Mouse (Mus musculus) heart, postnatal 10 days (tissue): ENCODE data around the gene Ubl7. TPM values are rescaled to one million over a fixed set of nuclear protein-coding genes. Genes with fewer than 3 reads are reported as not detected.

Experiments
- DNase-seq, 2 experiments: peaks; one replicate each; pipeline ENCODE4 v3.0.0; 2021
- intact Hi-C: fragments of 180-260 bp; cut with DNase I; formaldehyde crosslinking; loops from one replicate; pipeline ENCODE4 v1.15.1; 2025
- total RNA-seq, 2 experiments: library from RNA; stranded (reverse); gene quantifications; 2 replicates each; pipeline ENCODE4 v1.2.3; 2021

The Ubl7 gene
- total RNA-seq, 2 experiments from 2014 or later: 69.4 to 81.8 TPM

DNA sequence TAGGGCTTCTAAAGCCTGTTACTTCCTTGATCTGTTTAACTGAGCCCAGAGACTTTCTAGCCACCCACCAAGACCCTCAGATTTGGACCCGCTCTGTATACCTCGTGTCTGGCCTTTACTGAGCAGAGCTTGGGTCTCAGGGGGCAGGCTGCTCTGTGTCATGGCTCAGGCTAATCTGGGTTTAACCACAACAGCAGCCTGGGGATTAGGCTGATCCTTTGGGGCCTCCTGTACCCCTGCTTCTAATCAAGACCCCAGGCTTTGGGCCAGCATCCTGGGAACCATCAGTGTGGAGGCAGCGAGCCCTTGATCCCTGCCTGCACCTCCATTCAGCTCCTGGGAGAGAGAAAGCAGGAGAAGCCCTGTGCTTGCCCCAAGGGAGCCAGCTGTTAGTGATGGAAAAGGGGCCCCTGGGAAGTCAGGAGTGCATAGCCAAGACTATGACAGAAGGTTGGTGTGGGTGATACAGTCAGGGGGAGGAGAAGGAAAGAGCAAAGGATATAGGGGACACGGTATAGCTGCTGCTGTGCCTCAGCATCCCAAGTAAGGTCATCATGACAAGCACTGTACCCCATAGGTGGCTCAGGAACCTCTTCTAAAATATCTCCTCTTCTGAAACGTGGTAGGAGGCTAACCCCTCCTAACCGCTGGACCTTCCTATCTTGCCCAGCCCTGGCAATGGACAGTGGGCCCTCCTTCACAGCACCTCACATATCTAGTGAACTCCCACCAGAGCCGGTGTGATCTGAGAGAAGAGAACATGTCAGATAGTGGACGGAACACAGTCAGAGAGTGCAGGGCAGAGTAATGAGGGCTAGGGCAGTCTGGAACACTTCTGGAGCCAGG, 35.2 kb downstream of the Ubl7 start:
- intact Hi-C loops: loop anchor here (2.0 kb wide), 1 partner anchor 19 kb away; no protein-coding TSS in a partner anchor

DNA sequence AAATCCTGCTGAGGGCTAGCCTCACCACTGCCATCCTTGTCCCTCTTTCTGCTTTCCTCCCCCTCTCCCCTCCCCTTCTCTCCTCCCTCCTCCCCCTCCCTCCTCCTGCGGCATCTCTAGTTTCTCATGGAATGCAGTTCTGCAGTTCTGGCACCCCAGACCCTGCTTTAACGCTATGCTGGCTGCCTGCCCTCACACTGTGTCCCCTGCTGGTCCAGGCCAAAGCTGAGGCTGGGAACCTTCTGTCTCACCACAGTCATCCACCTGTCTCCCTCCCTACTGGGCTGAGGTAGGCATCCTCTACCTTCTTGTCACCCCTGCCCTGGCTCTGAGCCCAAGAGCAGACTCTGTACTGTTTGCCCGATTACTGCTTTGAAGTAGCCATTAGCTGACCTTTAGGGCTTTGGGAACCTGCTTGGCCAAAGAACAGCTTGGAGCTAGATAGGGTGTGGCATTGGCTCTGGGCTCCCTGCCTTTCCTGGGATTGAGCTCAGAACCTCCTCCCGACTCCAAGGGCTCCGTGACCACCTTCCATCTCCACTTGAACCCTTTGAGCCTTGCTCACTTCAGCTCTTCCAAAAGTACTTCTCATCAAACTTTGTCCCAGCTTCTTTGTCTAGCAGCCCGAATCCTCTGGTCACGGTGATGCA, 36.7 kb downstream of the Ubl7 start:
- DNase-seq: no peak
- intact Hi-C loops: no loop called here

More for the DNA sequence above, 35.2 kb downstream of the Ubl7 start:
- no peak for DNase-seq

DNA sequence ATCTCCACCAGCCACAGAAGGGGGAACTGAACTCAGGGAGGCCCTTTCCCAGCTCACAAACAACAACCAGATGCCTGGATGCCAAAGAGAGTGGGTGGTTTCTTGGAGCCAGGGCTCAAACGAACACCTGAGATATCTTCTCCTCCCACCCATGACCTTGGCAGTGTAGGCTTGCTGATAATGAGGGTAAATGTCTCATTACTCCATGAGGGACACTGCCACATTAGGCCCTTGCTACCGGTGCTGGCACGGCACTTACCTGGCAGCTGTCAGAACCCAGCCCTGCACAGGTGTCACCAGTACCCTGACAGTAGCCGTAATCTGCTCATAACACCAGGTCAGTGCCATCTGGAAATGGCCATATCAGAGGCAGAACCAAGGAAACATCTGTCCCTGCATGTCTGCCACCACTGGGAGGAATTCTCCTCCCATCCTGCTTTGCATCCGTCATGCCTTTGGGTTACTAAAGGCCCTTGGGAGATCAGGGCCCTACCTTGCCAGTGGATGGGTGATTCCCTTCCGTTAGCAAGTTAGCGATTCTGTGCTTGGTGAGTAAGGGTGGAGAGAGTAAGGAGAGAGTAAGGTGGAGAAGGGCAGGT, 37.7 kb downstream of the Ubl7 start:
- DNase-seq: no peak
- intact Hi-C loops: no loop called here

DNA sequence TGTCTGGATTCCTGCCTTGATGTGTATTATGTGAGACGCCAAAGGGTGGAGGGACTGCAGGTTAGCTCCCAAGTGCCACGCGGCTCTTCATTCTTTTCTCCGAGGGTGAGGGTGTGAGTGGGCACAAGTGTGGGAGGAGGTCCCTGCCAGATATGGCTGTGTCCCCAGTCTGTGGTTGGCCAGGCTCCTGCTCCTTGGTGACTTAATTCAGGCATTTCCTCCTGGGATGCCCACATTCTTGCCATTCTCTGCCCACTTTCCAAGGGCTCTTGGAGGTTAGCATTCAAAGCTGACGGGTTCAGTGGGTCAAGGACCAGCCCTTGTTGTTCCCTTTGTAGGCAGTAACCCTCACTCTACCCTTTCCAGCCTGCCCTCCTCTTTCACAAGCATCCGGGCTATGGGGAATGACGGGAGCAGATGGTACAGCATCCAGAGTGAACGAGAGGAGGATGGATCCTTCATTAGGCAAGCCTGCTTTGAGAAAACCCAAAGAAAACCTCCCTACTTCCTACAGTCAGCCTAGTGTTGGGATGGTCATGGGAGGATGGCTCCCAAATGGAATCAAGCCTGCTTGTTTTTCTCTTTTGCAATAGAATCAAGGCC, 38.4 kb downstream of the Ubl7 start:
- DNase-seq: no peak
- intact Hi-C loops: no loop called here

- no peak for DNase-seq
- intact Hi-C loops: no loop called here
Observed at GRCm38 (mm10) chr9:57949879-57950278, 39.1 kb downstream of the Ubl7 start.

DNA sequence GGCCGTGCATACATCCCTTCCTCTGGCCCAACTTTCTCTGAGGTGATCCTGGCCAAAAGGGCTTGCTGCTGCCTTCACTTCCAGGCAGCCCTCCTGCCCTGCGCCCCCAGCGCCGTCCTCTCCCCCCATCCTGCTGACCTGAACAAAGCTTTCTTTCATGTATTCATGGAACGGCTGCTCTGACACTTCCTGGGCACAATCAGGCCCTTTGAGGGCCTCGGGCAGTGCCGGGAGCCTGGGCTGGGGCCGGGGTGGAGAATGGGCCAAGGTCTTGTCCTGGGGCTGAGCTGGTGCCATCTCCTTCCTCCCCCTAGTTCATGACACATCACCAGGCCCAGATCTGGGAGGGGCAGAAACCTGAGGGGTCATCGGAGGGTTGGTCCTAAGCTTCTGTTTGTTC, 39.7 kb downstream of the Ubl7 start:
- no peak for DNase-seq
- intact Hi-C loops: no loop called here

GRCm38 (mm10) chr9:57951993-57952392, 41.2 kb downstream of the Ubl7 start:
- intact Hi-C loops: no loop called here
- no peak for DNase-seq

- no peak for DNase-seq
- intact Hi-C loops: no loop called here
Observed at GRCm38 (mm10) chr9:57954962-57955744, 44.4 kb downstream of the Ubl7 start.

GRCm38 (mm10) chr9:57955764-57956163, 45.0 kb downstream of the Ubl7 start:
- DNase-seq: no peak
- intact Hi-C loops: no loop called here

GRCm38 (mm10) chr9:57956196-57956837, 45.5 kb downstream of the Ubl7 start:
- intact Hi-C loops: no loop called here
- DNase-seq: no peak

- intact Hi-C loops: no loop called here
- DNase-seq: no peak
Observed at GRCm38 (mm10) chr9:57956838-57957236, 46.1 kb downstream of the Ubl7 start.

DNA sequence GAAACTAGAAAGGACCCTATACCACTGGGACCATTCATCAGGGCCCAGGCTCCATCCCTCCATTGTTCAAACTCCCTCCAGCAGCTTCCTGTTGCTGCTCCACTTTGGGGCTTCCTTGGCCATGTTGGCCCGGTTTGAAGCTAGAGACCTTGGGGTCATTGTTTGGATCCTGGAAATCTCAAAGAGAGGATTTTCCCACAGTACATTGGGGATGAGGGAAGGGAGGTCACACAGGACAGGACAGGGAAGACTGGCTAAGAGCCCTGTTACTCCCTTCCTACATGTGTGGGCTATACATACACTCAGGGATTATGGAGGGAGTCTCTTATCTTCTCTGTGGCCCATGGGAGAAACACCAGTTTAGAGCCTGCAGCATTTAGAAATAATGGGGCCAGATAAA, 47.8 kb downstream of the Ubl7 start:
- DNase-seq: no peak
- intact Hi-C loops: no loop called here

DNA sequence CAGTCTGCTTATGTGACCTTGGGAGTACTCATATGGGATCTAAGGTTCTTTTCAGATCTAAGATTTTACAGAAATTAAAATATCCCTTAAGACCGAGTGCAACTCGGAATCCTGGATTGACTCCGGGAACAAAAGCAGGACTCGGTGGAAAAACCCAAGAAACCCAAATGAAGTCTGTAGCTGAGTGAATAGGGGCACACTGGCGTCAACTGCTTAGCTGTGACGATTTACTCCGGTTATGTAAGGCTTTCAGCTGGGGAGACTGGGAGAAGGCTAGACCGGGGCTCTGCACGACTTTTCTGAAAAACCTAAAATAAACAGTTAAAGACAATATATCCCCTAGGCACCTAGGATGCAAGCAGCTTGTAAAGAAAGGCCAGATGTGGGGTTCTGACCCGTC, 48.6 kb downstream of the Ubl7 start:
- intact Hi-C loops: no loop called here
- no peak for DNase-seq

- no peak for DNase-seq
- intact Hi-C loops: no loop called here
Observed at GRCm38 (mm10) chr9:57959886-57960866, 49.4 kb downstream of the Ubl7 start.

- no peak for DNase-seq
- intact Hi-C loops: no loop called here
Observed at GRCm38 (mm10) chr9:57961226-57961625, 50.4 kb downstream of the Ubl7 start.

GRCm38 (mm10) chr9:57961863-57962778, 51.3 kb downstream of the Ubl7 start:
- no peak for DNase-seq
- intact Hi-C loops: no loop called here

- intact Hi-C loops: no loop called here
- no peak for DNase-seq
Observed at GRCm38 (mm10) chr9:57963249-57963997, 52.6 kb downstream of the Ubl7 start.
